Mouse (Mus musculus) hindbrain, embryonic 12.5 days (tissue): Measurements from ENCODE around the gene Mum1l1. TPM values are rescaled to one million over a fixed set of nuclear protein-coding genes. Genes with fewer than 3 reads are reported as not detected.
"Not testable (repeated sequence)": the region's sequence is repeated elsewhere in the genome, so short reads cannot be mapped to it uniquely, and the experiment has no call there.

Source experiments
- ATAC-seq: fragments of 200-750 bp; cut with Nextera tagmentation; 2 replicates; pipeline ENCODE4 v1.8.0; 2017; ENCODE audit warnings: moderate TSS enrichment; ENCODE audit not compliant: low FRiP score
- H3K27ac ChIP-seq: fragments of 300-500 bp; sonication (generic); 2 replicates; pipeline ENCODE4 v1.5.1; 2016; ENCODE audit warnings: mild to moderate bottlenecking
- H3K27me3 ChIP-seq: fragments of 300-500 bp; sonication (generic); 2 replicates; pipeline ENCODE4 v1.6.1; 2016; ENCODE audit warnings: mild to moderate bottlenecking
- H3K36me3 ChIP-seq: fragments of 300-500 bp; sonication (generic); 2 replicates; pipeline ENCODE4 v1.6.1; 2016; ENCODE audit warnings: mild to moderate bottlenecking
- H3K4me1 ChIP-seq: fragments of 300-500 bp; sonication (generic); 2 replicates; pipeline ENCODE4 v1.6.1; 2016
- H3K4me2 ChIP-seq: fragments of 300-500 bp; sonication (generic); replicated peaks from 2 replicates; pipeline ENCODE4 v1.6.1; 2016; ENCODE audit warnings: mild to moderate bottlenecking
- H3K4me3 ChIP-seq: fragments of 300-500 bp; sonication (generic); 2 replicates; pipeline ENCODE4 v1.5.1; 2016; ENCODE audit warnings: mild to moderate bottlenecking
- H3K9ac ChIP-seq: fragments of 300-500 bp; sonication (generic); 2 replicates; pipeline ENCODE4 v1.6.1; 2016; ENCODE audit warnings: mild to moderate bottlenecking, moderate library complexity
- H3K9me3 ChIP-seq: fragments of 300-500 bp; sonication (generic); replicated peaks from 2 replicates; pipeline ENCODE4 v1.6.1; 2016; ENCODE audit warnings: mild to moderate bottlenecking
- WGBS: fragments of 180-500 bp; shearing (Covaris S2); methylation state at CpG from one replicate; pipeline ENCODE4 v1.1.7; 2016; 5-methylcytosine and 5-hydroxymethylcytosine counted together
- polyA plus RNA-seq: library from polyadenylated mRNA; unstranded; fragments of >200 nt; fragmentation: Nextera tagmentation; extraction: Ambion mirVana; gene quantifications from 2 replicates; pipeline ENCODE4 v1.2.1, GENCODE M21; 2016

The Mum1l1 gene
- polyA plus RNA-seq, result 14.9 and 20.1 TPM in 2 replicates

DNA sequence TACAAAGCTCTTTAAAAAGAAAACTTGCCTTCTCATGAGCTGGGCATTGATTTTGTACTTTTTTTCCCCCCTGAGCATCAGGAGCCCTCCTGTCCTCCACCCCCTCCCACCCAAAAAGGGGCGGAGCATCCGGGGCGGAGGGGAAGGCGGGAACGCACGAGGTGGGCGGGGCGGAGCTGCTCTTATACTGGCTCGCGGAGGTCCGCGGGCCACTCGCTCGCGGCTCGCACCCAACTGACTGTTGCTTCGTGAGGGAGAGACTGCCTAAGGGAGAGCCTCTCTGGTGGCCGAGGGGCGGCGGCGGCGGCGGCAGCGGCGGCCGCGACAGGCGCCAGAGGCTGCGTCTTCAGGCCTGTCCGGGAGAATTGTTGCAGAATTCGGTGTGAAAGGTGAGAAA lies at the start of gene Mum1l1:
Gene Mum1l1 (plus strand): TSS at position 214 of the 397 bp plus-strand sequence.
- WGBS, result 24% methylated on average over 17 of the region's 31 CpGs
- no peak within 1 kb of the TSS for H3K9ac ChIP-seq

DNA sequence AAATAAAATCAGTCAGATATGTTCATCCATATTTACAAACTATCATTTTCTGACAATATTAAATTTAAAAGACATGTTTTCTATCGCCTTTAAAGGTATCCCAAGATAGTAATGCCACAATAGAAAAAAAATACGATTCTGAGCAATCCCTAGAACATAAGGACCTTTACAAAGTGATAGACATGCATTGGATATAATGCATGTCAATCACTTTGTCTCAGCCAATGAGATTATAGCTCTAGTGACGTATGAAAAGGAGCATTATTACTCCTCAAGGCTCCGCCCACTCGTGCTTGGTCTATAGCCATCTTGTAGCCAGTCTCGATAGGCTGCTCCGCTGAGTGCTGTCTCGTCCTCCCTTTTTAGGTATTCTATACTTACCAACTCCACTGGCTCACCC lies 30.9 kb upstream of the Mum1l1 start, which contains the start of gene 4933428M09Rik:
Gene 4933428M09Rik (plus strand): TSS at position 301 of the 400 bp plus-strand sequence.
- Histone ChIP-seq H3K27me3 (no peaks in the 10 kb centered on the region), H3K4me3 (no peak within 1 kb of the TSS), H3K36me3 (no peaks in the 10 kb centered on the region), H3K9ac (no peak within 1 kb of the TSS), H3K4me1 (no peaks in the 10 kb centered on the region), H3K4me2 (no peak within 1 kb of the TSS), H3K27ac (no peak within 1 kb of the TSS), H3K9me3 (no peaks in the 10 kb centered on the region)
- WGBS, result 89% methylated on average over 8 of the region's 8 CpGs
- no peak for ATAC-seq

More for the DNA sequence above, at the start of gene Mum1l1:
- H3K36me3 ChIP-seq, result no peaks in the 10 kb centered on the region
- H3K9me3 ChIP-seq, result no peaks in the 10 kb centered on the region
- no peak within 1 kb of the TSS for H3K27ac ChIP-seq
- H3K4me3 ChIP-seq, result peak within 1 kb of the TSS; percentile 42
- no peaks in the 10 kb centered on the region for H3K4me1 ChIP-seq
- peak within 1 kb of the TSS; percentile 57 for H3K4me2 ChIP-seq
- H3K27me3 ChIP-seq, result no peaks in the 10 kb centered on the region
- ATAC-seq, result peak; percentile 93

DNA sequence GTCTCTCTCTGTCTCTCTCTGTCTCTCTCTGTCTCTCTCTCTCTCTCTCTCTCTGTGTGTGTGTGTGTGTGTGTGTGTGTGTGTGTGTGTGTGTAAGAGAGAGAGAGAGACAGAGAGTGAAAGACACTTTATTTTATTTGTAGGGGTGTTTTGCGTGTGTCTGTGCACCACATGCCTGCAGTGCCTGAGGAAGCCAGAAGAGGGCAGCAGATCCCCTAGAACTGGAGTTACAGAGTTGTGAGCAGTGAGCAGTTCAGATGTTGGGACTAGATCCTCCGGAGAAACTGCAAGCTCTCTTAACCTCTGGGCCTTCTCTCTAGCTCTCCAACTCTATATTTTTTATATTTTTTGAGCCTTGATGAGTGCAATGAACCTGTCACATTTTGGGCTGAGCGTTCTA lies 18.3 kb upstream of the Mum1l1 start:
- ATAC-seq, H3K27me3 ChIP-seq, H3K27ac ChIP-seq, H3K4me1 ChIP-seq, H3K9me3 ChIP-seq, H3K4me2 ChIP-seq, H3K36me3 ChIP-seq, H3K4me3 ChIP-seq, H3K9ac ChIP-seq: not testable (repeated sequence)
- WGBS, result 88% methylated on average over 3 of the region's 3 CpGs

DNA sequence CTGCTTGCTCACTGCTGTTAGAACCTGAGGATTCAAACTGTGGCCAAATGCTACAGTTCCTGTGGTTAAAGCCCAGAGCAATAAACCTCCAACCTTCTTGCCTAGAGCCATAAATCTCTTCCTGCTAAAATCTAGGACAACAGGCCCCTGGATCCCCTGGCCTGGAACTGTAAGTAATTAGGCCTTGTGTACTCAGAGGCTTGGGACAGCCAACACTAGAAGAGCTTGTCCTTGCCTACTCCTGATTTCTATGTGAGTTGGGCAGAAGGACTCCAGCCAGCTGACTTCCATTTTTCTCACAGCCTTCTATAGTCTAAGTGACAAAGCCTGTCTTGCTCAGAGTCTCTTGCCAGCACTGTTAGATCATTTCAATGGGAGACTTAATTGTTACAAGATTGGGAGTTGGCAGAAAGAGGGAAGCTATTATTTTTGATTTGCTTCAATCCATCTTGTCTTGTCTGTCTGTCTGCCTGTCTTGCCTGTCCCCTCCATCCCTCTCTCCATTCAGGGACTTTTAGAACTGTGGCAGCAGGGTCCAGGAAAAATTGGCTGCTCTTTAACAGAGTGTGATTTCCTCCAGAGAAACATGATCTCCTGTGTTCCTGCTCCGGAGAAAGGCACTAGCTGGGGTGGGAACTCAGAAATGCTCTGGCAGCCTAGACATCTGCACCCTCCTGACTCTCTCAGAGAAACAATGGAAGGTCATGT lies 15.1 kb upstream of the Mum1l1 start:
- WGBS, result 44% methylated on average over 1 of the region's 1 CpGs

DNA sequence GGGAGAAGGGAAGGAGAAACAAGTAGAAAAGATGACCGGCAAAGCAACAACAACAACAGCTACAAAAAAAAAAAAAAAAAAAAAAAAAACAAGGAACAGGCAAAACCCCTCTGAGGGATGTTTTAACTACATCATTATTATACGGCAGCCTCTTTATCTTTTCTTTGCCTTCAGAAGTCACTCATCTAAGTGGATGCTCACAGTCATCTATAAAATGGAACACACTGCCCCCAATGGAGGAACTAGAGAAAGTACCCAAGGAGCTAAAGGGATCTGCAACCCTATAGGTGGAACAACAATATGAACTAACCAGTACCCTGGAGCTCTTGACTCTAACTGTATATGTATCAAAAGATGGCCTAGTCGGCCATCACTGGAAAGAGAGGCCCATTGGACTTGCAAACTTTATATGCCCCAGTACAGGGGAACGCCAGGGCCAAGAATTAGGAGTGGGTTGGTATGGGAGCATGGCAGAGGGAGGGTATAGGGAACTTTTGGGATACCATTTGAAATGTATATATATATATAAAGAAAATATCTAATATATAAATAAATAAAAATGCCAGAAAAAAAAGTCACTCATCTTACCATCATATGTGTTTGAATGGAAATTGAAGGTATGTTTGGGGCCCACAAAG lies 532 bp upstream of the Mum1l1 start:
- ATAC-seq, H3K9ac ChIP-seq, H3K36me3 ChIP-seq, H3K4me3 ChIP-seq, H3K27me3 ChIP-seq, H3K9me3 ChIP-seq, H3K27ac ChIP-seq, H3K4me1 ChIP-seq: not testable (repeated sequence)
- peak overlapping the region; percentile 57 for H3K4me2 ChIP-seq
- 87% methylated on average over 4 of the region's 4 CpGs for WGBS

More for the DNA sequence above, 15.1 kb upstream of the Mum1l1 start:
- ATAC-seq, result no peak
- no peaks in the 10 kb centered on the region for H3K9me3 ChIP-seq
- H3K27ac ChIP-seq, result no peak overlapping the region
- H3K36me3 ChIP-seq, result no peaks in the 10 kb centered on the region
- H3K4me2 ChIP-seq, result no peak overlapping the region
- no peaks in the 10 kb centered on the region for H3K27me3 ChIP-seq
- no peak overlapping the region for H3K9ac ChIP-seq
- H3K4me1 ChIP-seq, result no peaks in the 10 kb centered on the region
- no peak overlapping the region for H3K4me3 ChIP-seq

DNA sequence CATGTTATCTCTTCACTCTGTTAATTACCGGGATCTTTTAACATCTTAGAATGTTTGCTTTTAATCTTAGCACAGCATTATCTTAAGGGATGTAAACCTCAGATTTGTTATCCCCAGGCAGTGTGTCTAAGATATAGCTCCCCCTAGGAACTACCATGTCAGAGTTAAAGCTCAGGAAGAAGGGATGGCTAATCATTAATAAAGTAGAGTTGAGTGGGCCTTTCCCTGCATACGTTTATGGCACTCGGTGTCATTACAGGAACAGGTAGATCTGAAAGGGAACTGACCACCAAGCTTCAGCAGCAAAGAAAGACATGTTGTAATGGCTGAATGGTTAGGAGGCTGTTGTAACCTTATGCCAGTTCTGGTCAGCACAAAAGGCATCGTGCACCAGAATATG lies 4.9 kb downstream of the Mum1l1 start:
- ATAC-seq, result no peak

DNA sequence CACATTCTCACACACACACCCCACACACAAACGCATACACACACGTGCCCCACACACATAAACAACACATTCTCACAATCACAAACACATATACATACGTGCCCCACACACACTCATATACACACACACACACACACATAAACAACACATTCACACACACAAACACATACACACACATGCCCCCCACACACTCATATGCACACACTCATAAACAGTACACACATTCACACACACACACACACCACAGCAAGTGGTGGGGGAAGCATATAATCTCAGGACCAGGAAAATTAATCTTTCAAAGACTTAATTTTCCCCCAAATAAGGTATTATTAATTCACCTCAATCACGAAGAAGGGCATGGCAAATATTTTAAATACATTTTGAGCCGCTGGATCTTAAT lies 6.6 kb downstream of the Mum1l1 start:
- no peaks in the 10 kb centered on the region; the same call in 1 of the 2 replicates for H3K4me1 ChIP-seq
- WGBS, result 65% methylated on average over 5 of the region's 5 CpGs
- no peaks in the 10 kb centered on the region for H3K27me3 ChIP-seq
- ATAC-seq, result no peak
- no peaks in the 10 kb centered on the region for H3K9me3 ChIP-seq
- no peaks in the 10 kb centered on the region for H3K36me3 ChIP-seq
- H3K4me2 ChIP-seq, result no peak overlapping the region
- H3K4me3 ChIP-seq, result no peak overlapping the region
- H3K9ac ChIP-seq, result no peak overlapping the region
- no peak overlapping the region for H3K27ac ChIP-seq

More for the DNA sequence above, 4.9 kb downstream of the Mum1l1 start:
- Histone ChIP-seq H3K27ac (no peak overlapping the region), H3K9me3 (no peaks in the 10 kb centered on the region), H3K36me3 (no peaks in the 10 kb centered on the region), H3K4me1 (no peaks in the 10 kb centered on the region; the same call in 1 of the 2 replicates), H3K27me3 (no peaks in the 10 kb centered on the region), H3K9ac (no peak overlapping the region), H3K4me2 (no peak overlapping the region), H3K4me3 (no peak overlapping the region)
- 73% methylated on average over 4 of the region's 4 CpGs for WGBS

DNA sequence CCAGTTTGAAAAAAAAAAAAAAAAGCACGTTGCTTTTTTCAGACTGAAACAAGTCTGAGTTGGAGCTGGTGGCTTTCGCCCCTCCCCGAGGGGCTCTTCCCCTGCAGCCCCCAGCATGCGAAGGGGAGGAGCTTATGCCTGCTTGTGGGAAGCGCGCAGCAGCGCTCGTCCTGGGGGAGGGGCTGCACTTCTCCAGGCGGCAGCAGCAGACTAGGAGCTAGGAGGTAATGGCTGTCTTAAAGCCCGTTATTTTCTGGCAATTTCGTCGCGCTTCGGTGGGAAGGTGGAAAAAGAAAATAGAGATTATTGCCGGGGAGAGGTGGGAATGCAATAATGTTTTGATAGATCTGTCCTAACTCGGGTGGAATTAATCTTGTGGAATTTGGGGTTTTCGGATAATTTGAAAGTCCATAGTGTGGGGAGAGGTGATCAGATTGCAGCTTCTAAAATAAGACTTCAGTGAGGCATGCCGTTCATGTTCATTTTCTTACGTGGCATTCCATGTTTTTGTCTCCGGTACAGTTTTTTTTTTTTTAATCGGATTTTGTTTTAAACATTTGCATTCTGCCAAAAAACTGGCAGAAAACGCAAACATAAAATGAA lies 7.2 kb downstream of the Mum1l1 start:
- no peaks in the 10 kb centered on the region for H3K27me3 ChIP-seq
- peak overlapping the region; percentile 34 for H3K4me3 ChIP-seq
- no peak overlapping the region for H3K27ac ChIP-seq
- H3K9ac ChIP-seq, result no peak overlapping the region
- no peaks in the 10 kb centered on the region for H3K9me3 ChIP-seq
- ATAC-seq, result peak; percentile 90; the same call in 1 of the 2 replicates
- peak overlapping the region; percentile 45 for H3K4me2 ChIP-seq
- H3K36me3 ChIP-seq, result no peaks in the 10 kb centered on the region
- WGBS, result 20% methylated on average over 22 of the region's 22 CpGs
- no peaks in the 10 kb centered on the region; the same call in 1 of the 2 replicates for H3K4me1 ChIP-seq

DNA sequence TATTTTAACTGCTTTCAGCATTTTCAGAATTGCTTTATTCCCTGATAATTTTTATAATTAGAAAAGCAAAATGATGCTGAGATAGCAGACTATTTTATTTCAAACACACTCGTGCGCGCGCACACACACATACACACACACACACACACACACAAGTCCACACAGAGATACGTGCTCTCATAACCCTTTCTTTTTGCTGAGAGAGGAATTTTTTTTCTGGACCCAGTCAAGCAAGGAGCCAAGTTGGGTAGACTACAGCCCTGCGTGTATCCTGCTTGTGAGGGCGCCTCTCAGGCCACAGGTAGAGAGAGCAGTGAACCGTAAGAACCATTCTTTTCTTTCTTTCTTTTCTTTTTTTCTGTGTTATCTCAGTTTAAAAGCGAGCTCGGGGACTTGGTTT lies 7.9 kb downstream of the Mum1l1 start:
- Histone ChIP-seq H3K27ac (no peak overlapping the region), H3K36me3 (no peaks in the 10 kb centered on the region), H3K9ac (no peak overlapping the region), H3K27me3 (no peaks in the 10 kb centered on the region), H3K9me3 (no peaks in the 10 kb centered on the region), H3K4me3 (peak overlapping the region; percentile 34), H3K4me2 (peak overlapping the region; percentile 45), H3K4me1 (no peaks in the 10 kb centered on the region; the same call in 1 of the 2 replicates)
- 46% methylated on average over 10 of the region's 10 CpGs for WGBS
- ATAC-seq, result no peak

DNA sequence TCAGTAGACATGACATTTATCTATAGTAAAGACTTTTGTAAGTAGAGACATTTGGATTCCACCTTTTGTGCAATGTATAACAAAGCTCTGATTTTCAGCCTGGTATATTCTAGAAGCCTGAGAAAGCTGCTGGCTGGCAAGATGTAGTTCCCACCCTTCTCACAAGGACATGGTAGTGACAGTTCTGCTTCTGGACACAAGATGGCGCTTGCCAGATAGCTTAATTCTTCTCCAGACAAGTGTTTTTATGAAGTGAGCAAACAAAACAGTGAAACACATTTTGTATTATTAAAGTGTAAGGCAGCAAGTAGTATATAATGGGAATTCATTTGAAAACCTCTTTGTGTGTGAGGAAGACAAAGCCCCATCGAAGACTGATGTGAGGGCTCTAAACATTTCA lies 9.2 kb downstream of the Mum1l1 start:
- no peak for ATAC-seq

DNA sequence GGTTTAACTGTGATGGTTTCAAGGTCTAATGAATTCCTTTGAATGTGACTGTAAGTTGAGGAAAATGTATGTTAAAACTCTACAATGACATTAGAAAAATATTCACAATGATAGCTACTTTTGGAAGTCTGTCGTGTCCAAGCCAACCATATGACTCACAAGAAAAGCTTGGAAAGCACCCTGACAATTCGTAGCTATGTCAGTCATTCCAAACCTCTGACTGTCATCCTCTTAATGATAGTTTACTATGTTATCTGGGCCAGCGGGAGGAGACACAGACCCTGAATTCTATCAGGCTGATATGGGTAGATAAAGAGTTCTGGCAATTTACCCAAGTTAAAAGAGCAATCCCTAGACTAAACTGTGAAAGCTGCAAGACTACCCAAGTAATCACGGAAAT lies 11.0 kb downstream of the Mum1l1 start:
- Histone ChIP-seq H3K4me2 (no peak overlapping the region), H3K36me3 (no peaks in the 10 kb centered on the region), H3K9me3 (no peaks in the 10 kb centered on the region), H3K4me1 (no peaks in the 10 kb centered on the region; the same call in 1 of the 2 replicates), H3K9ac (no peak overlapping the region), H3K4me3 (no peak overlapping the region), H3K27me3 (no peaks in the 10 kb centered on the region), H3K27ac (no peak overlapping the region)
- WGBS, result 80% methylated on average over 4 of the region's 4 CpGs
- ATAC-seq, result no peak

More for the DNA sequence above, 9.2 kb downstream of the Mum1l1 start:
- no peaks in the 10 kb centered on the region for H3K36me3 ChIP-seq
- H3K27ac ChIP-seq, result no peak overlapping the region
- no peak overlapping the region for H3K4me3 ChIP-seq
- H3K27me3 ChIP-seq, result no peaks in the 10 kb centered on the region
- no peaks in the 10 kb centered on the region; the same call in 1 of the 2 replicates for H3K4me1 ChIP-seq
- no peaks in the 10 kb centered on the region for H3K9me3 ChIP-seq
- WGBS, result 29% methylated on average over 2 of the region's 2 CpGs
- no peak overlapping the region for H3K9ac ChIP-seq
- no peak overlapping the region for H3K4me2 ChIP-seq

DNA sequence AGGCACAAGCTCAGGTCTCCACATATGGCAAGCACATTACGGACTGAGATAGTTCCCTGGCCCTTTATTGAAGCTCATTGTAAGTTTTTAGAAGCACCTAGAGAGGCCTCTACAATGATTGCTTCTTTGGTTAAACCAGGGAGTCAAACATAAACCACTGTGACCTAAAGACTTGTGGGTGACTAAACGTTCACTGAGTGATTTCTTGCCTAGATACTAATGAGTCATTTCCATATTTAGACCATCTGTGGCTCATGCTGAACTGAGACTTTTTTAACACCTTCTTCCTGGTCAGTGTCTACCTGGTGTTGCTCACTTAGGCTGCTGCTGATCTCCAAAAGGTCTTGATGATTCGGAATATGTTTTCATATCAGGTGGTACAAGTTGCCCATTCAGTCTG lies 12.1 kb downstream of the Mum1l1 start:
- Histone ChIP-seq H3K9ac (no peak overlapping the region), H3K4me1 (no peaks in the 10 kb centered on the region; the same call in 1 of the 2 replicates), H3K4me3 (no peak overlapping the region), H3K9me3 (no peaks in the 10 kb centered on the region), H3K27me3 (no peaks in the 10 kb centered on the region), H3K4me2 (no peak overlapping the region), H3K36me3 (no peaks in the 10 kb centered on the region), H3K27ac (no peak overlapping the region)
- ATAC-seq, result no peak
- whole genome bisulfite sequencing, result 82% methylated on average over 3 of the region's 3 CpGs
